Mouse (Mus musculus): ENCODE data around the gene Gm7694. TPM values are rescaled to one million over a fixed set of nuclear protein-coding genes. Genes with fewer than 3 reads are reported as not detected.

Gm7694 gene
- total and polyA plus RNA-seq, 3 experiments: 7.9 to 9.3 (median 9.2) TPM

DNA sequence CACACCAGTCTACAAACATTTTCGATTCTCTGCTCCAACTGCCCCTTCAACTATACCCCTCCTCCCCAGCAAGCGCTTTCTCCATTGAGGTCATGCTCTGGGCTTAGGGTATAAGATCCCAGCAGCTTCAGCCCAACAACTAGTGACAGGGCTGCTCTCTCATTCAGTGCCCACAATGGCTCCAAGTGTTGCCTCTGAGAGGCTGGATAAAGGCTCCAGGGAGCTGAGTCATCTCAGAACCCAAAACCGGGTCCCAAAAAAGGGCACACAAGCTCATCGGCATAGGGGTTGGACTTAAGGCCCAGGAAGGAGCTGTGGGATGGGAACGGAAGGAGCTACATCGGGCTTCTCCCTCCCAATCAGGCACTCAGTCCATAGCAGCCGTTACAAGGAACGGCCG is 4.4 kb downstream of the Gm7694 start:
- intact Hi-C loops (cut with DNase I): no loop called here

DNA sequence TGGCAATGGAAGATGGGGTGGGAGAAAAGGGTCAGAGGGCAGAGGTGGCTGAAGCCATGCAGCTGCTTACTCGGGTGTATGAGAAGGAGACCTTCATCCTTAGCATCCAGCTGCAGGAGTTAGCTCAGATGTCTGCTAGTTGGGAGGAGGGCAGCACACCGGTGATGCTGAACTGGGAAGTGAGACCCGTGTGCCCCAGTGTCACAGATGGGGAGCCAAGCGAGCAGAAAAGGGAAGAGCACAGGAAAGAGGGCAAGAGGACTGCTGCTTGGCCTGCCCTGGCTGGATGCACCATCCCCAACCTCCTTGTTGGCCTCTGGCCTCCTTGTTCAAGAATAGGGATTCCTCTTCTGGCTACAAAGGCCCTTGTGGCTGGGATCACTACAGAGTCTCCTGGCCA is 6.6 kb downstream of the Gm7694 start:
- no peaks in the 10 kb centered on the region for H3K36me3 ChIP-seq (ENCODE audit: control insufficient read depth, insufficient read depth, low read length)
- no peak for DNase-seq
- 69% methylated on average over 4 of the region's 4 CpGs for WGBS
- no peak overlapping the region for H3K4me3 ChIP-seq
- TF ChIP-seq CTCF (IDR thresholded peaks at IDR 0.05): no peak
- no peak for TF ChIP-seq EP300 (IDR thresholded peaks at IDR 0.05; ENCODE audit: insufficient read depth, low read depth, low read length)
- no peak for TF ChIP-seq POLR2A (IDR thresholded peaks at IDR 0.05; ENCODE audit: insufficient read depth, low read depth, low read length)
- H3K27ac ChIP-seq: no peak overlapping the region
- intact Hi-C loops (cut with DNase I): no loop called here
- no peaks in the 10 kb centered on the region for H3K4me1 ChIP-seq (ENCODE audit: control insufficient read depth, insufficient read depth, low read length)
- no peaks in the 10 kb centered on the region for H3K79me2 ChIP-seq (replicated peaks; ENCODE audit: control insufficient read depth, insufficient read depth, low read length)
- H3K9ac ChIP-seq (ENCODE audit: low read depth, low read length): no peak overlapping the region
- no peaks in the 10 kb centered on the region for H3K27me3 ChIP-seq (ENCODE audit: control insufficient read depth, insufficient read depth, low read length)

More for the DNA sequence above, 4.4 kb downstream of the Gm7694 start:
- no peaks in the 10 kb centered on the region for H3K27me3 ChIP-seq (ENCODE audit: control insufficient read depth, insufficient read depth, low read length)
- H3K79me2 ChIP-seq (replicated peaks; ENCODE audit: control insufficient read depth, insufficient read depth, low read length): no peaks in the 10 kb centered on the region
- no peaks in the 10 kb centered on the region for H3K4me1 ChIP-seq (ENCODE audit: control insufficient read depth, insufficient read depth, low read length)
- TF ChIP-seq EP300 (IDR thresholded peaks at IDR 0.05; ENCODE audit: insufficient read depth, low read depth, low read length) (no peak), CTCF (IDR thresholded peaks at IDR 0.05) (no peak), POLR2A (IDR thresholded peaks at IDR 0.05; ENCODE audit: insufficient read depth, low read depth, low read length) (no peak)
- H3K4me3 ChIP-seq: no peak overlapping the region
- no peaks in the 10 kb centered on the region for H3K36me3 ChIP-seq (ENCODE audit: control insufficient read depth, insufficient read depth, low read length)
- WGBS: 90% methylated on average over 9 of the region's 9 CpGs
- no peak overlapping the region for H3K27ac ChIP-seq
- DNase-seq: no peak
- H3K9ac ChIP-seq (ENCODE audit: low read depth, low read length): no peak overlapping the region

DNA sequence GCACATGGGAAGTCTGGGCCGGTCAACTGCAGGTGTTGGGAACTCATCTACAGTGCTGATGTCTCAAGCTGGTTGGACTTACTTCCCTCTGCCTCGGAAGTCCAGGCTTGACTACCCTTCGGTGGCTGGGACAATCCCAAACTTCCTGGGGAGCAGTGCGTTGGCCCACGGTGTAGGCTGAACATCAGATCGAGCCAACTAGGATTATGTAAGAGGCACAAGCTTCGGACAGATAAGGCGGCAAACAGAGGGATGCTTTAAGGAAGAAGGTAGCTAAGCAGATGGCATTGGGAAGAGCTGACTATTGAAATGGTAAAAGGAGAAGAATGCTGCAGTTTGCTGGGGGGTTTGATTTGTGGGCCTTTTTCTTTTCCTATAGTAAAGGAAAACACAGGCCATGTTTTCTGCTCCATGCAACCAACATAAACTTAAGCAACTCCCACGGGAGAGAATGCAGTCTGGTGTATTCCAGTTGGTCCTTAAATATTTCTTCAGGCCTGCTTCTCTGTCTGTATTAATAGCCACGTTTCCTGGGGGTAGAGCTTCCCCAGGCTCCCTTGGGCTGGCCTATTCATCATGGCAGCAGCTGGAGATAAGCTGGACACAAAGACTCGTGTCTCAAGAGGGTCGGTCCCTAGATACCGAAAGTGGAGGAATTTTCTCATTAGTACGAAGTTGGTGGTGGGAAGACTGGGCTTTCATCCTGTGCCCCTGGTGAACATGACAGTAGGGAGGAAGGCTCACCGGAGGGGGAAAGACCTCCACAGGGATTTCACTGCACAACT is 11.2 kb downstream of the Gm7694 start:
- TF ChIP-seq CTCF (IDR thresholded peaks at IDR 0.05) (no peak), POLR2A (IDR thresholded peaks at IDR 0.05; ENCODE audit: insufficient read depth, low read depth, low read length) (no peak), EP300 (IDR thresholded peaks at IDR 0.05; ENCODE audit: insufficient read depth, low read depth, low read length) (no peak)
- WGBS: 63% methylated on average over 15 of the region's 15 CpGs
- no peaks in the 10 kb centered on the region for H3K79me2 ChIP-seq (replicated peaks; ENCODE audit: control insufficient read depth, insufficient read depth, low read length)
- H3K27me3 ChIP-seq (ENCODE audit: control insufficient read depth, insufficient read depth, low read length): no peaks in the 10 kb centered on the region
- DNase-seq: no peak
- no peaks in the 10 kb centered on the region for H3K36me3 ChIP-seq (ENCODE audit: control insufficient read depth, insufficient read depth, low read length)
- no peak overlapping the region for H3K27ac ChIP-seq
- H3K4me3 ChIP-seq: no peak overlapping the region
- no peaks in the 10 kb centered on the region for H3K4me1 ChIP-seq (ENCODE audit: control insufficient read depth, insufficient read depth, low read length)
- intact Hi-C loops (cut with DNase I): loop anchor here (5.0 kb wide), 1 partner anchor 542 kb away; no protein-coding TSS in a partner anchor
- H3K9ac ChIP-seq (ENCODE audit: low read depth, low read length): no peak overlapping the region

DNA sequence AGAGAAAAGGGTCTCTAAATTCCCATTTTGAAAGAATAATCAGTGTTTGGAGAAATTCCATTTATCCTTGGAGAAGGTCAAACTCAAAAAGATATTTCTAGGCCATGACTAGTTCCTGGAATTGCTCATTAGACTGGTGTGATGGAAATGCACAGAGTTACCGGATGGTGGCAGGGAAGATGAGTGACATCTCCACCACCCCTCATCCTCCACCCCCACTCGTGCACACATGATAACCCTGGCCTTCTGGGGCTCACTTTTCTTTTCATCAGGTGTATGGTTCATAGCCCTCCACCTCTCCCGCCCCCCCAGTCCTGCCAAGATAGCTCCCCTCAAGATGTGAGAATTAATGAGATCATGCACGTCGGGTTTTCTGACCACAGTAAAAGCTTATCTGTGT is 12.9 kb downstream of the Gm7694 start:
- no peaks in the 10 kb centered on the region for H3K4me1 ChIP-seq (ENCODE audit: control insufficient read depth, insufficient read depth, low read length)
- H3K4me3 ChIP-seq: no peak overlapping the region
- no peak overlapping the region for H3K9ac ChIP-seq (ENCODE audit: low read depth, low read length)
- intact Hi-C loops (cut with DNase I): loop anchor here (5.0 kb wide), 1 partner anchor 544 kb away; no protein-coding TSS in a partner anchor
- H3K79me2 ChIP-seq (replicated peaks; ENCODE audit: control insufficient read depth, insufficient read depth, low read length): no peaks in the 10 kb centered on the region
- no peak for DNase-seq
- TF ChIP-seq POLR2A (IDR thresholded peaks at IDR 0.05; ENCODE audit: insufficient read depth, low read depth, low read length) (no peak), EP300 (IDR thresholded peaks at IDR 0.05; ENCODE audit: insufficient read depth, low read depth, low read length) (no peak), CTCF (IDR thresholded peaks at IDR 0.05) (no peak)
- H3K27ac ChIP-seq: no peak overlapping the region
- H3K27me3 ChIP-seq (ENCODE audit: control insufficient read depth, insufficient read depth, low read length): no peaks in the 10 kb centered on the region
- no peaks in the 10 kb centered on the region for H3K36me3 ChIP-seq (ENCODE audit: control insufficient read depth, insufficient read depth, low read length)
- 79% methylated on average over 5 of the region's 5 CpGs for WGBS

DNA sequence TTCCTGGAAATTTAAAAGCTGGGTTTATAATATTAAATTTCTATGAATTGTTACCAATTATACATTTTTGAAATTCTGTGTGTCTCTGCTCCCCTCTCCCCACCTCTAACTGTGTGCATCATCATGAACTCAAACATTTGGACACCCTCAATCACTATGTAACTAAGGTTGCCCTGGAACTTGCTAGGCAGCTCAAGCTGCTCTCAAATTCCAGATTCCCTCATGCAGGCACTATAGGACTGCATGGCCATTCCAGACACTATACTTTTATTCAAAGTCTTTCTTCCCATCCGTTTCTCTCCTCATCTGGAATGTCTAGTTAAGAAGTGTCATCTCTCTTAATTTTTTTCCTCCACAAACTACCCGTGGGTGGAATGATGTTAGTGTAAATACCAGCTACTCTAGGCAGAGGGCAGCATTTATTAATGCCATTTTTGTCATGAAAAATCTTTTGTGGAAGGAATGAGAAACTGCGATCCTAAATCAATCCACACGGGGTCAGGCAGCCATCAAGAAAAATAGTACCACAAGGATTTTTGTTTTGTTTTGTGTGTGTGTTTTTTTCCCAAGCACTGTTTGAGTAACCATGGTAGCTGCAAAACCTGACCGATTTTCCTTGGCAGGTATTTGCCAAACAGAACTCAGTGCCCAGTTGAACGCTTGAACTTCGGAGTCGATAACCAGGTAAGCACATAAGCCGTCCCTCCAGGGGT is 13.7 kb downstream of the Gm7694 start:
- WGBS: 27% methylated on average over 9 of the region's 9 CpGs
- H3K27me3 ChIP-seq (ENCODE audit: control insufficient read depth, insufficient read depth, low read length): no peaks in the 10 kb centered on the region
- no peaks in the 10 kb centered on the region for H3K36me3 ChIP-seq (ENCODE audit: control insufficient read depth, insufficient read depth, low read length)
- no peaks in the 10 kb centered on the region for H3K4me1 ChIP-seq (ENCODE audit: control insufficient read depth, insufficient read depth, low read length)
- TF ChIP-seq POLR2A (IDR thresholded peaks at IDR 0.05; ENCODE audit: insufficient read depth, low read depth, low read length) (no peak), CTCF (IDR thresholded peaks at IDR 0.05) (peak; percentile 93)
- no peak overlapping the region for H3K27ac ChIP-seq
- intact Hi-C loops (cut with DNase I): loop anchor here (1.0 to 5.0 kb wide), 2 partner anchors 321 to 545 kb away; no protein-coding TSS in a partner anchor
- no peak overlapping the region for H3K9ac ChIP-seq (ENCODE audit: low read depth, low read length)
- H3K4me3 ChIP-seq: no peak overlapping the region
- H3K79me2 ChIP-seq (replicated peaks; ENCODE audit: control insufficient read depth, insufficient read depth, low read length): no peaks in the 10 kb centered on the region
- DNase-seq: peak in 1 of 2 experiments; percentile 9

Measured in heart, adult 2 months (tissue).